Mouse (Mus musculus) E14TG2a.4 (cell line): ENCODE measurements around the gene Nap1l1.

Experiments
- CTCF ChIP-seq: conservative IDR thresholded peaks from 2 replicates; pipeline ENCODE4 v1.5.1; 2014; ENCODE audit warnings: low read length
- NANOG ChIP-seq: IDR thresholded peaks from 2 replicates; pipeline ENCODE4 v1.6.1; 2014; ENCODE audit warnings: borderline replicate concordance, low read length, mixed read lengths

DNA sequence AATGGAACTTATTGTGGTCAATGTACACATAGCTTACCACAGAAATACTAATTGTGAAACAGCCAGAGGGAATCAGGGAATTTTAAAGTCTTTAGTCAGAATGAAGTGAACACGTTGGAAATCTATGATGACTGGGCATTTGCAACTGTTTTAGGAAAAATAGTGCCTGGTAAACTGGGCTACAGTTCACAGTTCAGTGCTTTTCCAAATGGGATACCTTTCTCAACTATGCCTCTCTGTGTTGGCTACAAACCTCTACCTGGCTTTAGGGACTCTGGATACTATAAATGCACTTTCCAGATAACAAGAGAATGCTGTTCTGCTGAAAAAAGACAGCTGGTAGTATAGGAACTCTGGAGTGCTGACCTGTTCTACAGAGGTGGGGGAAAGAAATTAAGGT, 31.6 kb downstream of the Nap1l1 start:
- no peak for TF ChIP-seq CTCF
- TF ChIP-seq NANOG = no peak
